Mouse (Mus musculus): ENCODE measurements at regions not wholly inside any gene's neighbourhood (a gene's known extent, or its start where the extent isn't known, plus 50 kb on each side); places are given as distances from the start of the nearest gene placed in this dataset.
A peak's percentile ranks its signal among the peaks of the same experiment; 100 is the strongest.

- DNase-seq (ENCODE audit: low spot score in 2 of 2) = peak in 1 of 2 experiments; percentile 25
Measured at GRCm38 (mm10) chr7:59891363-59891762, 113.5 kb downstream of the Snurf start.

GRCm38 (mm10) chr7:59858480-59858879 is 146.4 kb downstream of the Snurf start:
- peak; percentile 4 to 6 for DNase-seq (ENCODE audit: low spot score in 2 of 2)

Data from frontal cortex, postnatal 10 days (tissue).